Mouse (Mus musculus) neural tube, embryonic 11.5 days (tissue): ENCODE data around the gene Gm16181. TPM values are rescaled to one million over a fixed set of nuclear protein-coding genes. Genes with fewer than 3 reads are reported as not detected.

Source experiments
- ATAC-seq: fragments of 200-750 bp; cut with Nextera tagmentation; 2 replicates; pipeline ENCODE4 v1.8.0; 2017; ENCODE audit warnings: moderate number of reproducible peaks, mild to moderate bottlenecking, moderate TSS enrichment, moderate library complexity; ENCODE audit not compliant: insufficient read depth, low FRiP score, low TSS enrichment
- DNase-seq: peaks from one replicate; pipeline ENCODE4 v3.0.0-alpha.2; 2015; ENCODE audit warnings: low spot score
- H3K27ac ChIP-seq: fragments of 300-500 bp; sonication (generic); 2 replicates; pipeline ENCODE4 v1.5.1; 2014; ENCODE audit warnings: low read depth, mild to moderate bottlenecking, low read length
- H3K27me3 ChIP-seq: fragments of 300-500 bp; sonication (generic); 2 replicates; pipeline ENCODE4 v1.6.1; 2014; ENCODE audit warnings: mild to moderate bottlenecking, low read length, mixed read lengths; ENCODE audit not compliant: control insufficient read depth, insufficient read depth
- H3K36me3 ChIP-seq: fragments of 300-500 bp; sonication (generic); 2 replicates; pipeline ENCODE4 v1.6.1; 2014; ENCODE audit warnings: mild to moderate bottlenecking, low read length, moderate library complexity, mixed read lengths; ENCODE audit not compliant: control insufficient read depth, insufficient read depth
- H3K4me1 ChIP-seq: fragments of 300-500 bp; sonication (generic); 2 replicates; pipeline ENCODE4 v1.6.1; 2014; ENCODE audit warnings: low read length, mixed read lengths; ENCODE audit not compliant: control insufficient read depth, insufficient read depth
- H3K4me2 ChIP-seq: fragments of 300-500 bp; sonication (generic); 2 replicates; pipeline ENCODE4 v1.6.1; 2014; ENCODE audit warnings: low read depth, mild to moderate bottlenecking, moderate library complexity
- H3K4me3 ChIP-seq: fragments of 300-500 bp; sonication (generic); 2 replicates; pipeline ENCODE4 v1.5.1; 2014; ENCODE audit warnings: low read depth, low read length
- H3K9ac ChIP-seq: fragments of 300-500 bp; sonication (generic); 2 replicates; pipeline ENCODE4 v1.6.1; 2014; ENCODE audit warnings: mild to moderate bottlenecking, low read length
- H3K9me3 ChIP-seq: fragments of 300-500 bp; sonication (generic); 2 replicates; pipeline ENCODE4 v1.6.1; 2016; ENCODE audit warnings: low read length; ENCODE audit not compliant: control insufficient read depth
- WGBS: fragments of 180-500 bp; shearing (Covaris S2); extraction: QIAGEN DNeasy Blood & Tissue Kit; methylation state at CpG from one replicate; pipeline ENCODE4 v1.1.7; 2014; 5-methylcytosine and 5-hydroxymethylcytosine counted together
- polyA plus RNA-seq: library from polyadenylated mRNA; unstranded; fragments of >200 nt; fragmentation: Nextera tagmentation; extraction: Ambion mirVana; gene quantifications from 2 replicates; pipeline ENCODE4 v1.2.1, GENCODE M21; 2014

Gene Gm16181
- polyA plus RNA-seq, 1 experiment from 2014 or later: not detected

- 55% methylated on average over 11 of the region's 11 CpGs for WGBS
- H3K27ac ChIP-seq: no peak overlapping the region
- no peaks in the 10 kb centered on the region for H3K4me1 ChIP-seq
- H3K36me3 ChIP-seq: peaks cover 22% of the 10 kb centered on the region
- peak; percentile 61 for DNase-seq
- no peak overlapping the region for H3K4me2 ChIP-seq
- H3K9me3 ChIP-seq: no peaks in the 10 kb centered on the region
- H3K4me3 ChIP-seq: 0 out of 2 replicates have a peak overlapping the region, but pooled peaks have one; percentile 10
- ATAC-seq: peak; percentile 20; the same call in 1 of the 2 replicates
- H3K9ac ChIP-seq: no peak overlapping the region
- no peaks in the 10 kb centered on the region for H3K27me3 ChIP-seq
Measured at GRCm38 (mm10) chr17:35254241-35255098, 33.8 kb downstream of the Gm16181 start.

GRCm38 (mm10) chr17:35255301-35255700 is 34.7 kb downstream of the Gm16181 start:
- WGBS: 64% methylated on average over 3 of the region's 3 CpGs

GRCm38 (mm10) chr17:35255704-35256103 is 35.1 kb downstream of the Gm16181 start:
- no peak for ATAC-seq
- H3K4me1 ChIP-seq: no peaks in the 10 kb centered on the region
- peak; percentile 8 for DNase-seq
- no peak overlapping the region for H3K4me2 ChIP-seq
- no peaks in the 10 kb centered on the region for H3K27me3 ChIP-seq
- WGBS: 63% methylated on average over 4 of the region's 4 CpGs
- H3K36me3 ChIP-seq: peaks cover 17% of the 10 kb centered on the region
- H3K9ac ChIP-seq: no peak overlapping the region
- no peak overlapping the region for H3K4me3 ChIP-seq
- no peak overlapping the region for H3K27ac ChIP-seq
- H3K9me3 ChIP-seq: no peaks in the 10 kb centered on the region

More at GRCm38 (mm10) chr17:35255301-35255700, 34.7 kb downstream of the Gm16181 start:
- H3K4me1 ChIP-seq: no peaks in the 10 kb centered on the region
- no peaks in the 10 kb centered on the region for H3K27me3 ChIP-seq
- no peak overlapping the region for H3K4me3 ChIP-seq
- H3K9me3 ChIP-seq: no peaks in the 10 kb centered on the region
- no peak overlapping the region for H3K9ac ChIP-seq
- H3K27ac ChIP-seq: no peak overlapping the region
- H3K36me3 ChIP-seq: peaks cover 20% of the 10 kb centered on the region
- DNase-seq (peak; percentile 8), ATAC-seq (no peak)
- H3K4me2 ChIP-seq: no peak overlapping the region

- whole genome bisulfite sequencing: 72% methylated on average over 1 of the region's 1 CpGs
- H3K4me1 ChIP-seq: no peaks in the 10 kb centered on the region
- no peak for DNase-seq
Measured at GRCm38 (mm10) chr17:35257378-35257777, 36.7 kb downstream of the Gm16181 start.

GRCm38 (mm10) chr17:35257824-35258491 is 37.3 kb downstream of the Gm16181 start:
- WGBS: 19% methylated on average over 17 of the region's 17 CpGs
- Histone ChIP-seq H3K9ac (peak overlapping the region; percentile 33), H3K4me2 (peak overlapping the region; percentile 31)

More at GRCm38 (mm10) chr17:35257378-35257777, 36.7 kb downstream of the Gm16181 start:
- Histone ChIP-seq H3K4me2 (no peak overlapping the region), H3K27ac (no peak overlapping the region), H3K9me3 (no peaks in the 10 kb centered on the region), H3K27me3 (no peaks in the 10 kb centered on the region), H3K9ac (no peak overlapping the region), H3K36me3 (peaks cover 14% of the 10 kb centered on the region), H3K4me3 (no peak overlapping the region)
- ATAC-seq: no peak

GRCm38 (mm10) chr17:35258492-35259478 is 38.2 kb downstream of the Gm16181 start:
- no peak for DNase-seq
- Histone ChIP-seq H3K9ac (no peak overlapping the region), H3K4me2 (no peak overlapping the region), H3K9me3 (no peaks in the 10 kb centered on the region), H3K27me3 (no peaks in the 10 kb centered on the region), H3K27ac (no peak overlapping the region), H3K36me3 (peaks cover 4% of the 10 kb centered on the region; the same call in 1 of the 2 replicates), H3K4me1 (no peaks in the 10 kb centered on the region), H3K4me3 (no peak overlapping the region)
- no peak for ATAC-seq
- 68% methylated on average over 13 of the region's 14 CpGs for WGBS

More at GRCm38 (mm10) chr17:35257824-35258491, 37.3 kb downstream of the Gm16181 start:
- 0 out of 2 replicates have a peak, but pooled peaks have one; percentile 20 for ATAC-seq
- Histone ChIP-seq H3K36me3 (peaks cover 10% of the 10 kb centered on the region), H3K4me1 (no peaks in the 10 kb centered on the region), H3K9me3 (no peaks in the 10 kb centered on the region), H3K4me3 (peak overlapping the region; percentile 19), H3K27me3 (no peaks in the 10 kb centered on the region), H3K27ac (no peak overlapping the region)
- peak; percentile 89 for DNase-seq

- ATAC-seq: no peak
- Histone ChIP-seq H3K4me1 (no peaks in the 10 kb centered on the region), H3K9ac (no peak overlapping the region), H3K4me3 (no peak overlapping the region), H3K27me3 (no peaks in the 10 kb centered on the region), H3K4me2 (no peak overlapping the region), H3K27ac (no peak overlapping the region), H3K36me3 (no peaks in the 10 kb centered on the region), H3K9me3 (no peaks in the 10 kb centered on the region)
- no peak for DNase-seq
- 82% methylated on average over 4 of the region's 4 CpGs for WGBS
Measured at GRCm38 (mm10) chr17:35259621-35260020, 39.0 kb downstream of the Gm16181 start.

- Histone ChIP-seq H3K9ac (no peak overlapping the region), H3K27me3 (no peaks in the 10 kb centered on the region), H3K9me3 (no peaks in the 10 kb centered on the region), H3K36me3 (no peaks in the 10 kb centered on the region), H3K4me2 (no peak overlapping the region), H3K27ac (no peak overlapping the region), H3K4me3 (no peak overlapping the region), H3K4me1 (no peaks in the 10 kb centered on the region)
- WGBS: 75% methylated on average over 13 of the region's 13 CpGs
- DNase-seq (no peak), ATAC-seq (no peak)
Measured at GRCm38 (mm10) chr17:35261651-35262050, 41.0 kb downstream of the Gm16181 start.
